Mouse (Mus musculus) testis, adult 2 months (tissue): ENCODE results near the gene Gm20388.

Experiments used
- CTCF ChIP-seq: fragments of 200-500 bp; IDR thresholded peaks from 2 replicates; pipeline ENCODE4 v1.5.1; 2012; ENCODE audit warnings: low read depth, mild to moderate bottlenecking, inconsistent platforms, low read length, moderate library complexity; ENCODE audit not compliant: control insufficient read depth, insufficient read depth, insufficient replicate concordance
- POLR2A ChIP-seq: fragments of 200-500 bp; IDR thresholded peaks from 2 replicates; pipeline ENCODE4 v1.6.1; 2012; ENCODE audit warnings: low read depth, mild to moderate bottlenecking, inconsistent platforms, low read length, moderate library complexity; ENCODE audit not compliant: control insufficient read depth

DNA sequence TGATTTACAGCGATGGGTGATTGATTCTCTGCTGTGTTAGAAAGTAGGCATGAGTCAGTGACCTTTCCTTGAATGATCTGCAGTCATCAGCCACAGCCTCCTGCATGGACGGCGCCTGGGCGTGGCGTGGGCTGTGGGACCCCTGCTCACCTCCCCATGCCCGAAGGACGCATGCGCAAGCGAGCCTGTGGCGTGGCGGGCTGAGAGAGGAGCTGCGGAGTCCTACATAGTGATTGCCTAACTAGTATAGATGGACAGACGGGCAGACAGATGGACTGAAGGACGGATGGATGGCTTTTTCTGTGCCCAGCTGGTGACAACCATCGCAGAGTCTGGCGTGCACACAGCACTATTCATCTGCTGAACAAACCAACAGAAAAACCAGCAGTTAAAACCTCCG lies 1106.0 kb downstream of the Gm20388 start:
- no peak for TF ChIP-seq CTCF
- no peak for TF ChIP-seq POLR2A
